Mouse (Mus musculus) hindlimb bud, embryonic 11.5 days (tissue): ENCODE data around the gene Col2a1.

Experiments
- DNase-seq: peaks from one replicate; pipeline ENCODE4 v3.0.0-alpha.2; 2012; ENCODE audit warnings: low read depth, low spot score; ENCODE audit errors: extremely low spot score

The Col2a1 gene

GRCm38 (mm10) chr15:97927018-97927417 is 77.5 kb downstream of the Col2a1 start:
- no peak for DNase-seq
